Mouse (Mus musculus) stomach, embryonic 14.5 days (tissue): Measurements from ENCODE around the gene Zscan2. TPM values are rescaled to one million over a fixed set of nuclear protein-coding genes. Genes with fewer than 3 reads are reported as not detected.
A peak's percentile ranks its signal among the peaks of the same experiment; 100 is the strongest.

Experiments used
- ATAC-seq: fragments of 200-750 bp; cut with Nextera tagmentation; 2 replicates; pipeline ENCODE4 v1.8.0; 2017; ENCODE audit warnings: low read depth, moderate TSS enrichment; ENCODE audit not compliant: insufficient number of reproducible peaks, insufficient read depth, low FRiP score
- H3K27ac ChIP-seq: fragments of 300-500 bp; sonication (generic); 2 replicates; pipeline ENCODE4 v1.5.1; 2014; ENCODE audit warnings: mild to moderate bottlenecking, low read length, moderate library complexity, mixed read lengths
- H3K27me3 ChIP-seq: fragments of 300-500 bp; sonication (generic); 2 replicates; pipeline ENCODE4 v1.6.1; 2014; ENCODE audit warnings: low read length, control low read depth, mixed read lengths; ENCODE audit not compliant: control insufficient read depth, insufficient read depth
- H3K36me3 ChIP-seq: fragments of 300-500 bp; sonication (generic); 2 replicates; pipeline ENCODE4 v1.6.1; 2014; ENCODE audit warnings: mild to moderate bottlenecking, control low read depth, low read length, moderate library complexity, mixed read lengths; ENCODE audit not compliant: control insufficient read depth, insufficient read depth
- H3K4me1 ChIP-seq: fragments of 300-500 bp; sonication (generic); 2 replicates; pipeline ENCODE4 v1.6.1; 2014; ENCODE audit warnings: low read length, control low read depth, mixed read lengths; ENCODE audit not compliant: control insufficient read depth, insufficient read depth
- H3K4me2 ChIP-seq: fragments of 300-500 bp; sonication (generic); replicated peaks from 2 replicates; pipeline ENCODE4 v1.6.1; 2014; ENCODE audit warnings: low read depth, low read length, control low read depth
- H3K4me3 ChIP-seq: fragments of 300-500 bp; sonication (generic); 2 replicates; pipeline ENCODE4 v1.5.1; 2014; ENCODE audit warnings: low read depth, low read length, control low read depth
- H3K9ac ChIP-seq: fragments of 300-500 bp; sonication (generic); replicated peaks from 2 replicates; pipeline ENCODE4 v1.6.1; 2014; ENCODE audit warnings: low read depth, mild to moderate bottlenecking, control low read depth, low read length, moderate library complexity, mixed read lengths
- H3K9me3 ChIP-seq: fragments of 300-500 bp; sonication (generic); 2 replicates; pipeline ENCODE4 v1.6.1; 2016; ENCODE audit warnings: low read depth, low read length, control low read depth; ENCODE audit not compliant: control insufficient read depth
- WGBS: fragments of 180-500 bp; shearing (Covaris S2); extraction: QIAGEN DNeasy Blood & Tissue Kit; methylation state at CpG from one replicate; pipeline ENCODE4 v1.1.7; 2014; 5-methylcytosine and 5-hydroxymethylcytosine counted together
- polyA plus RNA-seq: library from polyadenylated mRNA; unstranded; fragments of >200 nt; fragmentation: Nextera tagmentation; extraction: Ambion mirVana; gene quantifications from 2 replicates; pipeline ENCODE4 v1.2.1, GENCODE M21; 2014

Zscan2 gene
- polyA plus RNA-seq, 1 experiment from 2014 or later = 2.4 TPM

DNA sequence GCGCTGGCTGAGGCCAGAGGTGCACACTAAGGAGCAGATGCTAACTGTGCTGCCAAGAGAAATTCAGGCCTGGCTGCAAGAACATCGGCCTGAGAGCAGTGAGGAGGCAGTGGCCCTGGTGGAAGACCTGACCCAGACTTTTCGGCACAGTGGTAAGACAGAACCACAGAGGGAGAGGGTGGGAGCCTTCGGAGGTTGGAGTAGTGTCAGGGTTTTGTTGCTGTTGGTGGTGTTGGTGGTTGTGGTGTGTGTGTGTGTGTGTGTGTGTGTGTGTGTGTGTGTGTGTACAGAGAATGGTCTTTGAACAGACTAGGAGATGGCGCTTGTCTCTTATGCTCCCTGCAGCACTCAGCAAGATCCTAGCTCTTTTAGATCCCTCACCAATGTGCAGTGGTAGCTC, 2.8 kb downstream of the Zscan2 start:
- 90% methylated on average over 5 of the region's 5 CpGs for WGBS
- no peaks in the 10 kb centered on the region for H3K9me3 ChIP-seq
- no peak overlapping the region for H3K4me2 ChIP-seq
- no peak for ATAC-seq
- no peak overlapping the region for H3K27ac ChIP-seq
- H3K27me3 ChIP-seq = no peaks in the 10 kb centered on the region
- H3K36me3 ChIP-seq = peaks cover 27% of the 10 kb centered on the region
- H3K4me3 ChIP-seq = no peak overlapping the region
- no peak overlapping the region for H3K9ac ChIP-seq
- H3K4me1 ChIP-seq = peaks cover 28% of the 10 kb centered on the region

DNA sequence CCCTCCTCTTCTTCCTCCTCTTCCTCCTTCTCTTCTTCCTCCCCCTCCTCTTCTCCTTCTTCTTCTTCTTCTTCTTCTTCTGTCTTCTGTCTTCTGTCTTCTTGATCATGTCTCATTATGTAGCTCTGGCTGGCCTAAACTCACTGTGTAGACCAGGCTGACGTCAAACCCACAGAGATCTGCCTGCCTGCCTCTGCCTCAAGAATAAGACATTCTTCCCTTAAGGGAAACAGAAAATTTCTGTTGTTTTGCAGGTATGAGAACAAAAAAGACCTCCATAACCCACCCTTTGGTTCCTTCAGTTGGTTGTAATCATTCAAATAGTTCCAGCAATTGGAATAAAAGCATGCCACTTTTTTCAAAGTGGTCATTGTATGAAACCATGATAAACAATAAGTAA, 3.4 kb downstream of the Zscan2 start:
- ATAC-seq = no peak
- Histone ChIP-seq H3K4me1 (peaks cover 28% of the 10 kb centered on the region), H3K27ac (no peak overlapping the region), H3K36me3 (peaks cover 30% of the 10 kb centered on the region), H3K4me3 (no peak overlapping the region), H3K27me3 (no peaks in the 10 kb centered on the region), H3K9me3 (no peaks in the 10 kb centered on the region), H3K9ac (no peak overlapping the region), H3K4me2 (no peak overlapping the region)
- WGBS = 72% methylated on average over 1 of the region's 1 CpGs

DNA sequence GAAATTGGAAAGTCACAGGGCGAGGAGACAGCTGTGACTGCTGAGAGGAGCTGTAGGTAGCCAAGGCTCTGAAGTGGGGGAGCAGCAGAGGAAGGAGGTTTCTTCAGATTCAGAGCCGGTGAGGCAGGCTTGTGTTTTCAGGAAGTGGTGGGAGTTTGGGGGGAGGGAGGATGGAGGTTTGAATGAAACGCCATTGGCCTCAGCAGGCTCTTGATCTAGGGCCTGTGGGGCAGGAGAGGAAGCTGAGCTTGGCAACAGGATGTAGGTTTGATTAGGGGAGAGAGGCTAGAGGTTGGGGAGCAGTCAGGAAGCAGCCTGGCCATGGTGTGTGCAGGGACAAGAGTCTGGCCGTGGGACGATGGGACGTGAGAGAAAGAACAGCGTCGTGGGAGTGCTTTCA, 4.1 kb downstream of the Zscan2 start:
- H3K4me3 ChIP-seq = no peak overlapping the region
- 71% methylated on average over 8 of the region's 8 CpGs for WGBS
- H3K9me3 ChIP-seq = no peaks in the 10 kb centered on the region
- H3K27ac ChIP-seq = peak overlapping the region; percentile 61; the same call in 1 of the 2 replicates
- no peaks in the 10 kb centered on the region for H3K27me3 ChIP-seq
- ATAC-seq = no peak
- H3K36me3 ChIP-seq = peaks cover 30% of the 10 kb centered on the region
- no peak overlapping the region for H3K9ac ChIP-seq
- H3K4me1 ChIP-seq = peaks cover 28% of the 10 kb centered on the region
- H3K4me2 ChIP-seq = no peak overlapping the region

DNA sequence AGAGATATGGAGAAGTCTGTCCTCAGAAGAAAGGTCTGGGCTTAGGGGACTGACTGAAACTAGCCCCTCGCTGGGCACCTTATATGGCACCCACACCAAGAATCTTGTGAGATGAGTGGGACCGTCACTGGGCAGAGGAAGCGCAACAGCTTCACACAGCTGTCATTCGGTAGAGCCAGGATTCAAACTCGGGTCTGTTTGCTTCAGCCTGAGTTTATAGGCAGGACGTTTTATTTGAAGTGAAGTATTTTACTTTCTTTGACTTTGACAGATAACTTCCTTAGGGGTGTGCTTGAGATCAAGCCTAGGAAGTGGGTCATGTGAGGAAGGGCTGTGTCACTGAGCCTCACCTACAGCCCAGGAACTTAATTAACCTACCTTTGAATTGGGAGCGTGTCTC, 4.8 kb downstream of the Zscan2 start:
- Histone ChIP-seq H3K4me2 (no peak overlapping the region), H3K9ac (no peak overlapping the region), H3K9me3 (no peaks in the 10 kb centered on the region), H3K27ac (peak overlapping the region; percentile 61; the same call in 1 of the 2 replicates), H3K4me1 (peaks cover 28% of the 10 kb centered on the region), H3K4me3 (no peak overlapping the region), H3K36me3 (peaks cover 30% of the 10 kb centered on the region), H3K27me3 (no peaks in the 10 kb centered on the region)
- 81% methylated on average over 7 of the region's 7 CpGs for WGBS
- no peak for ATAC-seq

DNA sequence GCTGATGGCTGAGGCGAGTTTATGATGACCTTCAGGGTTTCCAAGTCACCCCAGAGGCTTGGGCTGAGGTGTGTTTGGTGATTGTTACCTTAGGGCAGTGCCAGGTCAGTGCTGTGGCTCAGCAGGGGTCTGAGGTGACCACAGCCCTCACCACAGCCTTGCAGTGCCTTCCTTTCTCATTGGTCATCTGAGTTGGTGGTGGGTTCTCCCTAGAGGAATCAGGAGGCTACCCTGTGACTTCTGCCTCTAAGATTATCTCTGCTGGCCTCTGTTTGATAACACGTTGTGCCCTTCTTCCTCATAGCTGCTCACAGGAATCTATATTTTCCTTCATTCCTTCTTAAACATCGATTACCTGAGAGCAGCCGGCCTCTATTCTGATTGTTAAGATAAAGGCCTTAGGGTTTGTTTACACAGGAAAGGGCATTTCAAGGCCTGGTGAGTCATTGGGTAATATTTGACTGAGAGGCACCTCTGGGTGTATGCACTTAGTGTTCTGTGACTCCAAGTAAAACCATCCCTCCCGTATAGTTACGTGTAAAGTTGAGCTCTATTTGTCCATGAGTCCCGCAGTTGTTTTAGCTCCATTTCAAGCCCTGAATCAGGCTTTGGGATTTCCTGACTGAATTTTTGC, 5.9 kb downstream of the Zscan2 start:
- Histone ChIP-seq H3K9me3 (no peaks in the 10 kb centered on the region), H3K4me2 (no peak overlapping the region; the same call in 1 of the 2 replicates), H3K9ac (no peak overlapping the region), H3K27me3 (no peaks in the 10 kb centered on the region), H3K4me3 (no peak overlapping the region), H3K4me1 (peaks cover 28% of the 10 kb centered on the region), H3K27ac (peak overlapping the region; percentile 76), H3K36me3 (peaks cover 30% of the 10 kb centered on the region)
- peak; percentile 91 for ATAC-seq
- 47% methylated on average over 7 of the region's 7 CpGs for WGBS

DNA sequence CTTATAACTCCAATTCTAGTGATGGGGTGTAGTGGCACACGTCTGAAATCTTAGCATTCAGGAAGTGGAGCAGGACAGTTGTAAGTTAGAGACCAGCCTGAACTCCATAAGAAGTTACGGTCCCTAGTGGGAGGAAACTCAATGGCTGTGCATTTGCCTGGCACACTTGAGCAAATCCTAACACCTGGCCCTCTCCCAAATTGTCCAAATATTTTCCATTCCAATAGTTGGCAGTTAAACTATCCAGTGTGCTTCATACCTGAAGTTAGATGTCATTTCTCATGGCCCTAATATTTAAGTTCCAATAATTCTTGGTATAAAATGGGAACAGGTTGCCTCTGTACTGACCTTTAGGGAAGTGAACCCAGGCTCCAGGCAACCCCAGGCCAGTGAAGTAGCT, 8.0 kb downstream of the Zscan2 start:
- ATAC-seq = no peak
- Histone ChIP-seq H3K4me3 (no peak overlapping the region), H3K27me3 (no peaks in the 10 kb centered on the region), H3K9me3 (no peaks in the 10 kb centered on the region), H3K4me2 (no peak overlapping the region), H3K27ac (no peak overlapping the region), H3K36me3 (peaks cover 37% of the 10 kb centered on the region), H3K9ac (no peak overlapping the region), H3K4me1 (0 out of 2 replicates have a peak, but pooled peaks cover 13% of the 10 kb centered on the region)
- WGBS = 92% methylated on average over 2 of the region's 2 CpGs

DNA sequence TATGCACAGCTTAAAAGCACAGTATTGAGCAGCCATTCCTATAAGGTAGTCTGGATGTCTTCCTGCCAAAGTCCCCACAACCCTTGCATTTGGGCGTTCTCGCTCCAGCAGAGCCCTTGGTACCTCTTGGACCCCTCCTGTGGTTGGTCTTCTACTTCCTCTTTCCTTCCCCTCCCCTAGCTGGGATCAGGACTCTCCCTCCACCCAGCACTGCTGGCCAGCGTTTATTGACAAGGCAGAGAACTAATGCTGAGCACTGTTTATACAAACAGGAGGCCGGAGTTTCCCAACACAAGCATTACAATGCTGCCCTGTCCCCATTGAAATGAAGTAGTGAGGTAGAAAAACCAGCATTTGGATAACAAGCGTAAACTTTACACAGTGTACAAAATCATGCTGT, 12.3 kb downstream of the Zscan2 start:
- H3K27ac ChIP-seq = no peak overlapping the region
- H3K36me3 ChIP-seq = peaks cover 38% of the 10 kb centered on the region
- no peak overlapping the region for H3K4me3 ChIP-seq
- no peak overlapping the region for H3K4me2 ChIP-seq
- H3K9ac ChIP-seq = no peak overlapping the region
- no peak for ATAC-seq
- 80% methylated on average over 5 of the region's 5 CpGs for WGBS
- no peaks in the 10 kb centered on the region for H3K4me1 ChIP-seq
- H3K27me3 ChIP-seq = no peaks in the 10 kb centered on the region
- no peaks in the 10 kb centered on the region for H3K9me3 ChIP-seq

DNA sequence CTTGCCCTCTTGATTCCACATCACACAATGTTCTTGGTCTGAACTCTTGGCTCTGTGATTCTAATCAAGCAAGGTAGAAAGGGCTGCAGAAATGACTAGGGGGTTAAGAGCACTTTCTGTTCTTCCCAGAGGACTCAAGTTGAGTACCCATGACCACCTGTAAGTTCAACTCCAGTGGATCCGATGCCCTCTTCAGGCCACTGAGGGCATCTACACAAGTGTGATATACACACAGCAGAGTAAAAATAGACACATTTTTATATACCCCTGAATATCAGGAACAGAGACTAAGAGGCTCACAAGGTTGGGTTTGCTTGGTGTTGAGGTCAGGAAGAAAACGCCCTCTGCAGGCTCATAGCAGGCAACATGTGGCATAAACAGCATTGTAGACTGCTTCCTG, 12.9 kb downstream of the Zscan2 start:
- no peak overlapping the region for H3K4me3 ChIP-seq
- ATAC-seq = no peak
- peaks cover 32% of the 10 kb centered on the region for H3K36me3 ChIP-seq
- H3K4me2 ChIP-seq = no peak overlapping the region
- no peaks in the 10 kb centered on the region for H3K27me3 ChIP-seq
- H3K27ac ChIP-seq = no peak overlapping the region
- WGBS = 98% methylated on average over 2 of the region's 2 CpGs
- H3K9ac ChIP-seq = no peak overlapping the region
- no peaks in the 10 kb centered on the region for H3K9me3 ChIP-seq
- no peaks in the 10 kb centered on the region for H3K4me1 ChIP-seq

DNA sequence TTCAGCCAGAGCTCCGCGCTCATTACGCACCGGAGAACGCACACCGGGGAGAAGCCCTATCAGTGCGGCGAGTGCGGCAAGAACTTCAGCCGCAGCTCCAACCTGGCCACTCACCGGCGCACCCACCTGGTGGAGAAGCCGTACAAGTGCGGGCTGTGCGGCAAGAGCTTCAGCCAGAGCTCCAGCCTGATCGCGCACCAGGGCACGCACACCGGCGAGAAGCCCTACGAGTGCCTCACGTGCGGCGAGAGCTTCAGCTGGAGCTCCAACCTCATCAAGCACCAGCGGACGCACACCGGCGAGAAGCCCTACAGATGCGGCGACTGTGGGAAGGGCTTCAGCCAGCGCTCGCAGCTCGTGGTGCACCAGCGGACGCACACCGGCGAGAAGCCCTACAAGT, 15.0 kb downstream of the Zscan2 start:
- H3K36me3 ChIP-seq = peaks cover 30% of the 10 kb centered on the region

More for the DNA sequence above, 15.0 kb downstream of the Zscan2 start:
- Histone ChIP-seq H3K9ac (no peak overlapping the region), H3K4me2 (no peak overlapping the region), H3K4me3 (no peak overlapping the region), H3K4me1 (no peaks in the 10 kb centered on the region), H3K27ac (no peak overlapping the region), H3K27me3 (no peaks in the 10 kb centered on the region), H3K9me3 (no peaks in the 10 kb centered on the region)
- no peak for ATAC-seq
- 54% methylated on average over 37 of the region's 37 CpGs for WGBS
